Mouse (Mus musculus) c-Kit-positive CD71-negative TER-119-negative erythroid progenitor cells, embryonic 14.5 days (primary cell): ENCODE results near the gene Samt4.
"Not testable (repeated sequence)": the region's sequence is repeated elsewhere in the genome, so short reads cannot be mapped to it uniquely, and the experiment has no call there.

Experiments used
- DNase-seq: peaks from one replicate; pipeline ENCODE4 v3.0.0-alpha.2; 2013; ENCODE audit warnings: low read depth

Samt4 gene

GRCm38 (mm10) chrX:154481702-154482101 is at the start of gene Samt4:
Gene Samt4, plus strand, starts transcription at chrX:154482002.
- no peak for DNase-seq

GRCm38 (mm10) chrX:154443696-154444095 is 38.1 kb upstream of the Samt4 start:
- not testable (repeated sequence) for DNase-seq

DNA sequence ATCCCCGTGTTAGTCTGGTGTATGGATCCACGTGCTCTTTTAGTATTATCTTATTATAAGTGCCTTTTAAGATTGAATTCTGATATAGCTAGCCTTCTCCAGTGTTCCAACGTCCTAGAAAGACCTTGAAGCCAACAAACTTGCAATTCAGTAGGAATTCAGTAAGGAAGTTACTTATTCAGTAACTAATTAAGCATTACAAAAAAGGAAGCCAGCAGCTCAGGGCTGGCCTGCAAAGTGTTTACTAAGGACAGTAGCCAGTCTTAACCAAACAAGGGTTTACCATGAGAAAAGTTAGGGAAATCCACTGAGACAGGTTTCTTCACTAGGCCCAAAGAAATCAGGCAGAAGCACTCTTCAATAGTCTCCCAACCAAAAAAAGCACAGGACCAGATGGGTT is 13.4 kb upstream of the Samt4 start:
- not testable (repeated sequence) for DNase-seq
